Mouse (Mus musculus): ENCODE data around the gene Prkg1. TPM values are rescaled to one million over a fixed set of nuclear protein-coding genes. Genes with fewer than 3 reads are reported as not detected.

Prkg1 gene
- total and polyA plus RNA-seq, 3 experiments = not detected

- H3K9me3 ChIP-seq (replicated peaks; ENCODE audit: insufficient read depth, low read length) = no peaks in the 10 kb centered on the region
- H3K4me3 ChIP-seq (ENCODE audit: control insufficient read depth in 1 of 2, insufficient read depth in 1 of 2, low read depth in 2 of 2, low read length in 2 of 2) = no peak overlapping the region
- no peaks in the 10 kb centered on the region for H3K4me1 ChIP-seq (ENCODE audit: control insufficient read depth in 1 of 2, insufficient read depth in 2 of 2, low read length in 2 of 2)
- no peak overlapping the region for H3K9ac ChIP-seq (ENCODE audit: control insufficient read depth, low read depth, low read length, poor library complexity, severe bottlenecking)
- no peaks in the 10 kb centered on the region for H3K27me3 ChIP-seq (ENCODE audit: control insufficient read depth in 1 of 2, insufficient read depth in 2 of 2, low read length in 2 of 2)
- no peak for DNase-seq (ENCODE audit: low read depth, low spot score)
- no peaks in the 10 kb centered on the region for H3K79me2 ChIP-seq (ENCODE audit: control insufficient read depth, insufficient read depth, low read length, poor library complexity)
- H3K36me3 ChIP-seq (ENCODE audit: control insufficient read depth in 1 of 2, insufficient read depth in 2 of 2, low read length in 2 of 2) = no peaks in the 10 kb centered on the region
- no peak overlapping the region for H3K27ac ChIP-seq (ENCODE audit: control insufficient read depth, low read depth, low read length)
- no peak for TF ChIP-seq EP300 (IDR thresholded peaks at IDR 0.05; ENCODE audit: low read depth in 1 of 2, low read length in 2 of 2)
These were observed 566.4 kb downstream of the Prkg1 start for GRCm38 (mm10) chr19:31198461-31198860.

GRCm38 (mm10) chr19:31197076-31197475 lies 567.8 kb downstream of the Prkg1 start:
- no peak overlapping the region for H3K4me3 ChIP-seq (ENCODE audit: control insufficient read depth in 1 of 2, insufficient read depth in 1 of 2, low read depth in 2 of 2, low read length in 2 of 2)
- H3K36me3 ChIP-seq (ENCODE audit: control insufficient read depth in 1 of 2, insufficient read depth in 2 of 2, low read length in 2 of 2) = no peaks in the 10 kb centered on the region
- H3K9ac ChIP-seq (ENCODE audit: control insufficient read depth, low read depth, low read length, poor library complexity, severe bottlenecking) = no peak overlapping the region
- H3K27ac ChIP-seq (ENCODE audit: control insufficient read depth, low read depth, low read length) = no peak overlapping the region
- no peaks in the 10 kb centered on the region for H3K79me2 ChIP-seq (ENCODE audit: control insufficient read depth, insufficient read depth, low read length, poor library complexity)
- no peaks in the 10 kb centered on the region for H3K9me3 ChIP-seq (replicated peaks; ENCODE audit: insufficient read depth, low read length)
- no peaks in the 10 kb centered on the region for H3K27me3 ChIP-seq (ENCODE audit: control insufficient read depth in 1 of 2, insufficient read depth in 2 of 2, low read length in 2 of 2)
- DNase-seq (ENCODE audit: low read depth, low spot score) = no peak
- TF ChIP-seq SIN3A (IDR thresholded peaks at IDR 0.05; ENCODE audit: low read length) = no peak
- TF ChIP-seq USF1 (IDR thresholded peaks at IDR 0.05; ENCODE audit: low read depth, low read length) = no peak
- TF ChIP-seq JUND (IDR thresholded peaks at IDR 0.05; ENCODE audit: low read depth, low read length) = no peak
- no peaks in the 10 kb centered on the region for H3K4me1 ChIP-seq (ENCODE audit: control insufficient read depth in 1 of 2, insufficient read depth in 2 of 2, low read length in 2 of 2)

- Histone ChIP-seq H3K27me3 (ENCODE audit: control insufficient read depth in 1 of 2, insufficient read depth in 2 of 2, low read length in 2 of 2) (no peaks in the 10 kb centered on the region), H3K27ac (ENCODE audit: control insufficient read depth, low read depth, low read length) (no peak overlapping the region), H3K9ac (ENCODE audit: control insufficient read depth, low read depth, low read length, poor library complexity, severe bottlenecking) (no peak overlapping the region), H3K36me3 (ENCODE audit: control insufficient read depth in 1 of 2, insufficient read depth in 2 of 2, low read length in 2 of 2) (no peaks in the 10 kb centered on the region), H3K4me1 (ENCODE audit: control insufficient read depth in 1 of 2, insufficient read depth in 2 of 2, low read length in 2 of 2) (no peaks in the 10 kb centered on the region), H3K9me3 (replicated peaks; ENCODE audit: insufficient read depth, low read length) (no peaks in the 10 kb centered on the region), H3K4me3 (ENCODE audit: control insufficient read depth in 1 of 2, insufficient read depth in 1 of 2, low read depth in 2 of 2, low read length in 2 of 2) (no peak overlapping the region), H3K79me2 (ENCODE audit: control insufficient read depth, insufficient read depth, low read length, poor library complexity) (no peaks in the 10 kb centered on the region)
- TF ChIP-seq POLR2AphosphoS2 (IDR thresholded peaks at IDR 0.05; ENCODE audit: low read length) (no peak), ZNF384 (IDR thresholded peaks at IDR 0.05; ENCODE audit: low read depth, low read length) (no peak), KAT2A (conservative IDR thresholded peaks at IDR 0.05; ENCODE audit: low read depth, low read length) (no peak), SMC3 (IDR thresholded peaks at IDR 0.05; ENCODE audit: low read depth, low read length) (no peak), JUND (IDR thresholded peaks at IDR 0.05; ENCODE audit: low read depth, low read length) (no peak), MAFK (IDR thresholded peaks at IDR 0.05; ENCODE audit: borderline replicate concordance, low read depth, low read length) (no peak), NRF1 (IDR thresholded peaks at IDR 0.05; ENCODE audit: insufficient read depth, low read depth, low read length, poor library complexity, severe bottlenecking) (no peak), MAX (IDR thresholded peaks at IDR 0.05; ENCODE audit: low read length) (no peak), MXI1 (IDR thresholded peaks at IDR 0.05; ENCODE audit: low read depth, low read length) (no peak), ZKSCAN1 (IDR thresholded peaks at IDR 0.05; ENCODE audit: low read depth, low read length) (no peak), TCF12 (IDR thresholded peaks at IDR 0.05; ENCODE audit: low read depth, low read length) (no peak), MEF2A (IDR thresholded peaks at IDR 0.05; ENCODE audit: extremely low read depth, insufficient replicate concordance, low read depth, low read length, poor library complexity, severe bottlenecking) (no peak), EP300 (IDR thresholded peaks at IDR 0.05; ENCODE audit: low read depth in 1 of 2, low read length in 2 of 2) (no peak), TAL1 (IDR thresholded peaks at IDR 0.05; ENCODE audit: low read length) (no peak), RAD21 (IDR thresholded peaks at IDR 0.05; ENCODE audit: low read depth, low read length) (no peak), MYB (IDR thresholded peaks at IDR 0.05; ENCODE audit: low read depth, low read length) (no peak), GATA1 (IDR thresholded peaks at IDR 0.05; ENCODE audit: low read depth, low read length) (no peak), TBP (IDR thresholded peaks at IDR 0.05; ENCODE audit: low read depth, low read length) (no peak)
- no peak for DNase-seq (ENCODE audit: low read depth, low spot score)
These were observed 576.1 kb downstream of the Prkg1 start for GRCm38 (mm10) chr19:31188559-31189218.

Measured in MEL (cell line).